Comparison of ENCODE assay signal across 26 mouse cellular contexts in the genomic region with DNA sequence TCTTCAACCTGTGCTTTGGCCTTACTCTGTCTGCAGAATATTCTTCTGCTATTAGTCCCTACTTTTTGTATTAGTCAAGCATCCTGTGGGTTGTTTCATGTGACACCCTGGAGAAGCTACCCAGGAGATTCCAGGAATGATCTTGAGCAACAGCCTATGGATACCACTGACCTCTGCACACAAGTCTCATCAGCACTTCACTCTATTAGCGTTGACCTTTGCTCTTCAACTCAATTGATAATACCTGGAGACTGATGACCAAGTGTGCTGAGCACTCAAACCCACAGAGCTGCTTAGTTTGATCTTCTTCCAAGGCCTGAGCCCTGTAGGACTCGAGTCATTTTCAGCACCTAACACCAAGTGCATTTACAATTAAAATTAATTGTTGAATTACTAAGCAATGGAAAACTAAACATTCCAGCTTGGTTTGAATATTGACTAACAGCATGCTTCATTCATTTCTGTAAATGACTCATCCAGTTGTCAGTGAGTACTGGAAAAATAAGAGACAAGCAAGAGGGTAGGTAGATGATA.
DNase-seq lines count a peak whose midpoint lies in the region; ATAC-seq and TF ChIP-seq lines count a peak whose summit lies in the region.
"Had no signal": no experiment of that assay in that cellular context is flagged by ENCODE, and none has a peak within 500 bp of the region (broad histone marks: within the 10 kb centered on the region; RNA-seq: fewer than 3 reads in every experiment).

No protein-coding gene starts in this region.

- no peak for ATAC-seq in kidney, embryonic 16.5 days (ENCODE audit: low FRiP score, low TSS enrichment)
- ATAC-seq: forebrain, embryonic 13.5 days; forebrain, embryonic 16.5 days had no signal

- H3K27ac ChIP-seq in kidney, embryonic 16.5 days (ENCODE audit: low read length), result no peak overlapping the region
- peak overlapping the region; percentile 86 for H3K27ac ChIP-seq in small intestine, adult 2 months (ENCODE audit: insufficient read depth, low read depth, low read length)
- H3K27ac ChIP-seq in gastrocnemius, adult 2 months, result no peak overlapping the region
- no peak overlapping the region for H3K27ac ChIP-seq in heart, adult 2 months
- H3K27ac ChIP-seq: forebrain, embryonic 10.5 days; forebrain, embryonic 13.5 days; heart, embryonic 10.5 days; heart, embryonic 13.5 days; hindbrain, embryonic 12.5 days; hindbrain, embryonic 15.5 days had no signal

- DNase-seq in kidney, adult 11 months, result peak; percentile 4
- no peak for DNase-seq in kidney, postnatal 25 days
- DNase-seq in kidney, adult 9 months, result peak; percentile 38
- DNase-seq in NIH3T3 (ENCODE audit: low read depth), result peak; percentile 13
- no peak for DNase-seq in gastrocnemius, adult 2 months
- DNase-seq in heart, adult 2 months, result no peak
- DNase-seq: adrenal gland, postnatal 10 days; adrenal gland, postnatal 36 days; B cell, adult 2 months; cerebellum, adult 18-20 months; cerebellum, adult 9-10 months; cerebellum, postnatal 14 days; gastrocnemius, postnatal 25 days; heart, adult 18-20 months; heart, postnatal 14 days had no signal

- no peak overlapping the region for H3K4me3 ChIP-seq in kidney, embryonic 16.5 days (ENCODE audit: low read length)
- H3K4me3 ChIP-seq in small intestine, adult 2 months (ENCODE audit: low read depth, low read length), result no peak overlapping the region
- no peak overlapping the region for H3K4me3 ChIP-seq in gastrocnemius, adult 2 months
- no peak overlapping the region for H3K4me3 ChIP-seq in heart, adult 2 months
- H3K4me3 ChIP-seq: forebrain, embryonic 10.5 days; forebrain, embryonic 13.5 days; heart, embryonic 10.5 days; heart, embryonic 13.5 days; hindbrain, embryonic 12.5 days; hindbrain, embryonic 15.5 days had no signal

- no peak overlapping the region for H3K4me2 ChIP-seq in kidney, embryonic 16.5 days (replicated peaks; ENCODE audit: low read depth, low read length)
- H3K4me2 ChIP-seq: forebrain, embryonic 13.5 days; heart, embryonic 13.5 days; hindbrain, embryonic 12.5 days; hindbrain, embryonic 15.5 days had no signal

- no peak for TF ChIP-seq EP300 in heart, adult 2 months (IDR thresholded peaks at IDR 0.05; ENCODE audit: insufficient read depth, low read depth, low read length)

- no peak for TF ChIP-seq CTCF in small intestine, adult 2 months (IDR thresholded peaks at IDR 0.05; ENCODE audit: extremely low read depth, insufficient read length, insufficient replicate concordance, low read depth, low read length)
- no peak for TF ChIP-seq CTCF in gastrocnemius, adult 2 months (IDR thresholded peaks at IDR 0.05)
- TF ChIP-seq CTCF in heart, adult 2 months (IDR thresholded peaks at IDR 0.05), result no peak

- no peaks in the 10 kb centered on the region for H3K36me3 ChIP-seq in kidney, embryonic 16.5 days (ENCODE audit: insufficient read depth, low read length)
- peaks cover 23% of the 10 kb centered on the region for H3K36me3 ChIP-seq in small intestine, adult 2 months (ENCODE audit: control insufficient read depth, insufficient read depth, low read length)
- no peaks in the 10 kb centered on the region for H3K36me3 ChIP-seq in heart, adult 2 months (ENCODE audit: control insufficient read depth, insufficient read depth, low read length)
- H3K36me3 ChIP-seq: forebrain, embryonic 10.5 days; G1E; heart, embryonic 10.5 days; heart, embryonic 13.5 days; hindbrain, embryonic 12.5 days; hindbrain, embryonic 15.5 days had no signal

- H3K79me2 ChIP-seq in heart, adult 2 months (replicated peaks; ENCODE audit: control insufficient read depth, insufficient read depth, low read length), result no peaks in the 10 kb centered on the region

- H3K9ac ChIP-seq in kidney, embryonic 16.5 days (replicated peaks; ENCODE audit: low read length), result no peak overlapping the region
- H3K9ac ChIP-seq in heart, adult 2 months (ENCODE audit: low read depth, low read length), result no peak overlapping the region
- H3K9ac ChIP-seq: forebrain, embryonic 13.5 days; heart, embryonic 13.5 days; hindbrain, embryonic 12.5 days; hindbrain, embryonic 15.5 days had no signal

- H3K27me3 ChIP-seq in kidney, embryonic 16.5 days (ENCODE audit: insufficient read depth, low read length), result no peaks in the 10 kb centered on the region
- no peaks in the 10 kb centered on the region for H3K27me3 ChIP-seq in small intestine, adult 2 months (ENCODE audit: control insufficient read depth, insufficient read depth, low read length)
- H3K27me3 ChIP-seq in heart, adult 2 months (ENCODE audit: control insufficient read depth, insufficient read depth, low read length), result no peaks in the 10 kb centered on the region
- H3K27me3 ChIP-seq: CH12.LX; forebrain, embryonic 13.5 days; heart, embryonic 13.5 days; hindbrain, embryonic 12.5 days; hindbrain, embryonic 15.5 days had no signal

- TF ChIP-seq POLR2A in small intestine, adult 2 months (IDR thresholded peaks at IDR 0.05; ENCODE audit: low read depth, low read length), result no peak
- TF ChIP-seq POLR2A in heart, adult 2 months (IDR thresholded peaks at IDR 0.05; ENCODE audit: insufficient read depth, low read depth, low read length), result no peak

- H3K9me3 ChIP-seq in kidney, embryonic 16.5 days (ENCODE audit: low read length), result no peaks in the 10 kb centered on the region
- H3K9me3 ChIP-seq: forebrain, embryonic 10.5 days; forebrain, embryonic 13.5 days; G1E; heart, embryonic 10.5 days; heart, embryonic 13.5 days; hindbrain, embryonic 12.5 days; hindbrain, embryonic 15.5 days had no signal

- H3K4me1 ChIP-seq in kidney, embryonic 16.5 days (ENCODE audit: insufficient read depth, low read length), result 0 out of 2 replicates have a peak, but pooled peaks cover 6% of the 10 kb centered on the region
- H3K4me1 ChIP-seq in small intestine, adult 2 months (ENCODE audit: control insufficient read depth, insufficient read depth, insufficient read length, low read length), result peaks cover 6% of the 10 kb centered on the region; the same call in 1 of the 2 replicates
- no peaks in the 10 kb centered on the region for H3K4me1 ChIP-seq in heart, adult 2 months (ENCODE audit: control insufficient read depth, insufficient read depth, low read length)
- H3K4me1 ChIP-seq: forebrain, embryonic 10.5 days; forebrain, embryonic 13.5 days; heart, embryonic 10.5 days; hindbrain, embryonic 12.5 days; hindbrain, embryonic 15.5 days had no signal

- intact Hi-C loops in gastrocnemius, adult 2 months (cut with DNase I), result no loop called here
- intact Hi-C loops in heart, adult 2 months (cut with DNase I), result no loop called here

- WGBS in kidney, embryonic 16.5 days, result 75% methylated on average over 2 of the region's 2 CpGs
- WGBS in small intestine, adult 2 months, result 58% methylated on average over 2 of the region's 2 CpGs
- WGBS in heart, adult 2 months, result 61% methylated on average over 2 of the region's 2 CpGs

Comparison
In these comparisons a context has a peak if more than half of its experiments do, and no peak if none do; other contexts are left out.
1. DNase-seq: peak in kidney, adult 11 months (single experiment), kidney, adult 9 months (single experiment) and NIH3T3 (single experiment); none in kidney, postnatal 25 days (0 of 2), gastrocnemius, adult 2 months (single experiment) and heart, adult 2 months (0 of 2).